Mouse (Mus musculus) neural tube, embryonic 15.5 days (tissue): ENCODE data around the gene Hydin. TPM values are rescaled to one million over a fixed set of nuclear protein-coding genes. Genes with fewer than 3 reads are reported as not detected.
"Not testable (repeated sequence)": the region's sequence is repeated elsewhere in the genome, so short reads cannot be mapped to it uniquely, and the experiment has no call there.

Experiments used
- ATAC-seq: fragments of 200-750 bp; cut with Nextera tagmentation; 2 replicates; pipeline ENCODE4 v1.8.0; 2017; ENCODE audit warnings: mild to moderate bottlenecking, moderate TSS enrichment, moderate library complexity; ENCODE audit not compliant: low FRiP score
- H3K27ac ChIP-seq: fragments of 300-500 bp; sonication (generic); replicated peaks from 2 replicates; pipeline ENCODE4 v1.5.1; 2015; ENCODE audit warnings: mild to moderate bottlenecking, inconsistent platforms
- H3K27me3 ChIP-seq: fragments of 300-500 bp; sonication (generic); replicated peaks from 2 replicates; pipeline ENCODE4 v1.6.1; 2015; ENCODE audit warnings: inconsistent platforms
- H3K36me3 ChIP-seq: fragments of 300-500 bp; sonication (generic); 2 replicates; pipeline ENCODE4 v1.6.1; 2015; ENCODE audit warnings: inconsistent platforms
- H3K4me1 ChIP-seq: fragments of 300-500 bp; sonication (generic); 2 replicates; pipeline ENCODE4 v1.6.1; 2015; ENCODE audit warnings: inconsistent platforms
- H3K4me2 ChIP-seq: fragments of 300-500 bp; sonication (generic); 2 replicates; pipeline ENCODE4 v1.6.1; 2015; ENCODE audit warnings: inconsistent platforms, mild to moderate bottlenecking, moderate library complexity
- H3K4me3 ChIP-seq: fragments of 300-500 bp; sonication (generic); replicated peaks from 2 replicates; pipeline ENCODE4 v1.5.1; 2015; ENCODE audit warnings: mild to moderate bottlenecking, inconsistent platforms
- H3K9ac ChIP-seq: fragments of 300-500 bp; sonication (generic); replicated peaks from 2 replicates; pipeline ENCODE4 v1.6.1; 2015; ENCODE audit warnings: mild to moderate bottlenecking, inconsistent platforms
- H3K9me3 ChIP-seq: fragments of 300-500 bp; sonication (generic); replicated peaks from 2 replicates; pipeline ENCODE4 v1.6.1; 2016; ENCODE audit warnings: inconsistent platforms
- WGBS: fragments of 180-500 bp; shearing (Covaris S2); methylation state at CpG from one replicate; pipeline ENCODE4 v1.1.7; 2015; ENCODE audit warnings: mixed read lengths; 5-methylcytosine and 5-hydroxymethylcytosine counted together
- polyA plus RNA-seq: library from polyadenylated mRNA; unstranded; fragments of >200 nt; fragmentation: Nextera tagmentation; extraction: Ambion mirVana; gene quantifications from 2 replicates; pipeline ENCODE4 v1.2.1, GENCODE M21; 2015

Hydin gene
- polyA plus RNA-seq, 1 experiment from 2014 or later = 0.31 TPM

- peaks cover 10% of the 10 kb centered on the region for H3K4me1 ChIP-seq
- H3K9ac ChIP-seq = no peak overlapping the region
- 92% methylated on average over 4 of the region's 4 CpGs for WGBS
- no peaks in the 10 kb centered on the region for H3K9me3 ChIP-seq
- no peak overlapping the region for H3K4me3 ChIP-seq
- H3K27ac ChIP-seq = no peak overlapping the region
- H3K36me3 ChIP-seq = no peaks in the 10 kb centered on the region
- H3K27me3 ChIP-seq = no peaks in the 10 kb centered on the region
- no peak for ATAC-seq
- H3K4me2 ChIP-seq = no peak overlapping the region
These were observed 3.9 kb downstream of the Hydin start for GRCm38 (mm10) chr8:110270659-110271058.

- no peaks in the 10 kb centered on the region for H3K36me3 ChIP-seq
- H3K4me3 ChIP-seq = no peak overlapping the region
- H3K9me3 ChIP-seq = no peaks in the 10 kb centered on the region
- H3K27ac ChIP-seq = no peak overlapping the region
- 70% methylated on average over 2 of the region's 2 CpGs for WGBS
- ATAC-seq = no peak
- 0 out of 2 replicates have a peak, but pooled peaks cover 6% of the 10 kb centered on the region for H3K4me1 ChIP-seq
- no peak overlapping the region for H3K4me2 ChIP-seq
- no peak overlapping the region for H3K9ac ChIP-seq
- H3K27me3 ChIP-seq = no peaks in the 10 kb centered on the region
These were observed 6.6 kb downstream of the Hydin start for GRCm38 (mm10) chr8:110273394-110273793.

DNA sequence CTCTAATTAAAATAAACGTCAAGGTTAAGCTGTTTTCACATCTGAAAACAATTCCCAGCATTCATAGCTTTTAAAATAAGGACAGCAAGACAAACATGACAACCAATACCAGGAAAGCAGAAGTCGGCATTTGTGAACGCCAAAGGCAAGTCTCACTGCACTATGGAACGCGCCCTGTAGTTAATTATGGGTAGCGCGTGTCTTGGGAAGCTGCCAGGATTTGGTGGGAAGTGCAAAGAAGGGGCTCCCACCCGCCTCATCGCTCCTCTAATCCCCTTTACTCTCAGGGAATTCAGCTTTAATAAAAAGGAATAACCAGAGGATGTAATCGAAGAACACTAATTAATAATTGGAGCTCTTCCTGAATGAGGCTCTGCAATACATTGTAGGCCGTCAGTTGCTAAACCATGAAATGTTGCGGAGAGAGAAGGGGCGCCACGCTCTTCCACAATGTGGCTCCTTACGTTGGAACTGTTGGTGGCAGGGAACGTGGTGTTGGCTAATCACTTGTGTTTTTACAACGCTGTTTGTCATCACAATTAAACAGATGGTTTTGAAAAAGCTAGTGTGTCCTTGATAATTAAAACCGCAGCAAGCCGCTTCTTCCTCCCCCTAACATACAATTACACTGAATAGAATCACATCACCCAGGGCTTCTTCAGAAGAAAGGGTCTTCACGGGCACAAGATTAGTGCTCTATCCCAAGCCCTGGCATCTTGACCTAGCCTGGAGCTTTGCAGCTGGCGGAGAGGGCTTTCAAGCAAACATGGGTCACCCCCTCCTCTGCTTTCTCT lies 8.9 kb downstream of the Hydin start:
- 45% methylated on average over 21 of the region's 21 CpGs for WGBS

GRCm38 (mm10) chr8:110276259-110276560 lies 9.4 kb downstream of the Hydin start:
- H3K4me2 ChIP-seq = peak overlapping the region; percentile 8; the same call in 1 of the 2 replicates

More for the DNA sequence above, 8.9 kb downstream of the Hydin start:
- no peaks in the 10 kb centered on the region for H3K9me3 ChIP-seq
- H3K4me2 ChIP-seq = peak overlapping the region; percentile 8
- H3K9ac ChIP-seq = no peak overlapping the region
- 0 out of 2 replicates have a peak, but pooled peaks cover 6% of the 10 kb centered on the region for H3K4me1 ChIP-seq
- H3K36me3 ChIP-seq = no peaks in the 10 kb centered on the region
- H3K4me3 ChIP-seq = no peak overlapping the region
- H3K27me3 ChIP-seq = no peaks in the 10 kb centered on the region
- ATAC-seq = no peak
- H3K27ac ChIP-seq = peak overlapping the region; percentile 60

DNA sequence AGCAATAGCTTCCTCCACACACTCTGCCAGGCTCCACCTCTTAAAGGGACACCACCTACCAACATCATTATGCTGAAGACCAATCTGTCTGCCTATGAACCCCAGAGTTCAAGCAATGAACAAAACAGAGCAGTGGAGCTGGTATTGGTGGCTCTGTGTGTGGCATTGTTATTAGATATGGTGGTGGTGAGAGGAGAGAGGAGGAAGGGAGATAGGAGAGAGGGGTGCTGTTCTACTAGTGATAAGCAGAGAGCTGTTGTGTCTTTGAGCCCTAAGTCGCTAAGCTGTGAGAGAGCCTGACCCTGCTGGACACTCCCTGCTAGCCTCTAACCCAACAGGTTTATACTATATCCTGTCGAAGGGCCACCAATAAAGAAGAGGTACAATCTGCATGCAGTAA lies 45.9 kb downstream of the Hydin start:
- H3K36me3 ChIP-seq = no peaks in the 10 kb centered on the region

More at GRCm38 (mm10) chr8:110276259-110276560, 9.4 kb downstream of the Hydin start:
- 65% methylated on average over 1 of the region's 1 CpGs for WGBS
- no peak for ATAC-seq
- no peaks in the 10 kb centered on the region for H3K27me3 ChIP-seq
- H3K27ac ChIP-seq = peak overlapping the region; percentile 60
- H3K9ac ChIP-seq = no peak overlapping the region
- H3K4me3 ChIP-seq = no peak overlapping the region
- 0 out of 2 replicates have a peak, but pooled peaks cover 6% of the 10 kb centered on the region for H3K4me1 ChIP-seq
- H3K36me3 ChIP-seq = no peaks in the 10 kb centered on the region
- H3K9me3 ChIP-seq = no peaks in the 10 kb centered on the region

GRCm38 (mm10) chr8:110315826-110316225 lies 49.0 kb downstream of the Hydin start:
- Histone ChIP-seq H3K9me3 (no peaks in the 10 kb centered on the region), H3K27ac (no peak overlapping the region)
- 64% methylated on average over 7 of the region's 7 CpGs for WGBS

More for the DNA sequence above, 45.9 kb downstream of the Hydin start:
- no peak for ATAC-seq
- Histone ChIP-seq H3K9ac (no peak overlapping the region), H3K27me3 (no peaks in the 10 kb centered on the region), H3K4me3 (no peak overlapping the region), H3K4me2 (no peak overlapping the region), H3K9me3 (no peaks in the 10 kb centered on the region), H3K27ac (no peak overlapping the region), H3K4me1 (no peaks in the 10 kb centered on the region)
- 92% methylated on average over 2 of the region's 2 CpGs for WGBS

DNA sequence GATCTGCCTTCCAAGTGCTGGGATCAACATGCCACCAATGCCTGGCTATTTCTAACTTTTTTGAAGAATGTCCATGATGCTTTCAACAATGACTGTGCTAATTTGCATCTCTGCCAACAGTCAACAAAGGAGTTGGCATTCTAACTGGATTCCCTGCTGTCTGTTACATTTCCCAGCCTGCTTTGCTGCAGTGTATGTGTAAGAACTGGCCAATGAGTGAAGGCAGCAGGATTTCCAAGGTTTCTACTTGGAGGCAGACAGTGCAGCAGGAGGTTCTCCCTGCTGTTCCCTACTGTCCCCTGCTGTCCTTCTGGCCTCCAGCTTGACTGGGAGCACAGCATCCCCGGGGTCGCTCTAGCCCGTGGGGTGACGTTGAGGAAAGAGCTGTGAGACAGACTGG lies 52.8 kb downstream of the Hydin start:
- Histone ChIP-seq H3K27me3 (no peaks in the 10 kb centered on the region), H3K36me3 (no peaks in the 10 kb centered on the region), H3K9me3 (no peaks in the 10 kb centered on the region), H3K4me3 (no peak overlapping the region), H3K4me2 (no peak overlapping the region), H3K9ac (no peak overlapping the region), H3K27ac (no peak overlapping the region), H3K4me1 (0 out of 2 replicates have a peak, but pooled peaks cover 5% of the 10 kb centered on the region)
- 65% methylated on average over 4 of the region's 4 CpGs for WGBS
- no peak for ATAC-seq

More at GRCm38 (mm10) chr8:110315826-110316225, 49.0 kb downstream of the Hydin start:
- Histone ChIP-seq H3K4me3 (no peak overlapping the region), H3K27me3 (no peaks in the 10 kb centered on the region), H3K36me3 (no peaks in the 10 kb centered on the region), H3K4me1 (0 out of 2 replicates have a peak, but pooled peaks cover 2% of the 10 kb centered on the region), H3K9ac (no peak overlapping the region), H3K4me2 (no peak overlapping the region)
- ATAC-seq = no peak

DNA sequence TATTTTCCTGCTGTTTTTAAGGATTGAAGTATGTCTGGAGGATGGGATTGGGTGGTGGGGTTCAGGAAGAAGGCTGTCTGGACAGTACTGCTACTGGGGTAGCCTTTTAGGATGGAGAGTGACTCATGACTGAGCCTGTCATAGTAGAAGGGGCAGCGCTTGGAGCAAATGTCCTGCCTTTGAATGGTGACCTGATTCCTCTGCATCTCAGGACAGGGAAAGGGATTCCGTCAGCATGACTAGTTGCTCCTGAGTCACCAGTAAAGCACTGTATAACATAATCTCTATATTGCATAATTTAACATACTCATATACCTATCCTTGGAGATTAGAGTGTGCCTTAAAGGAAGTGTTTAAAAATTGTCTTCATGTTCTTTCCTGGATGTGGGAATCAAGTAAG lies 54.7 kb downstream of the Hydin start:
- no peak overlapping the region for H3K4me2 ChIP-seq
- no peak overlapping the region for H3K9ac ChIP-seq
- no peaks in the 10 kb centered on the region for H3K27me3 ChIP-seq
- WGBS = 87% methylated on average over 2 of the region's 2 CpGs
- H3K4me1 ChIP-seq = 0 out of 2 replicates have a peak, but pooled peaks cover 5% of the 10 kb centered on the region
- no peaks in the 10 kb centered on the region for H3K36me3 ChIP-seq
- H3K9me3 ChIP-seq = no peaks in the 10 kb centered on the region
- H3K4me3 ChIP-seq = no peak overlapping the region
- no peak overlapping the region for H3K27ac ChIP-seq
- ATAC-seq = no peak

DNA sequence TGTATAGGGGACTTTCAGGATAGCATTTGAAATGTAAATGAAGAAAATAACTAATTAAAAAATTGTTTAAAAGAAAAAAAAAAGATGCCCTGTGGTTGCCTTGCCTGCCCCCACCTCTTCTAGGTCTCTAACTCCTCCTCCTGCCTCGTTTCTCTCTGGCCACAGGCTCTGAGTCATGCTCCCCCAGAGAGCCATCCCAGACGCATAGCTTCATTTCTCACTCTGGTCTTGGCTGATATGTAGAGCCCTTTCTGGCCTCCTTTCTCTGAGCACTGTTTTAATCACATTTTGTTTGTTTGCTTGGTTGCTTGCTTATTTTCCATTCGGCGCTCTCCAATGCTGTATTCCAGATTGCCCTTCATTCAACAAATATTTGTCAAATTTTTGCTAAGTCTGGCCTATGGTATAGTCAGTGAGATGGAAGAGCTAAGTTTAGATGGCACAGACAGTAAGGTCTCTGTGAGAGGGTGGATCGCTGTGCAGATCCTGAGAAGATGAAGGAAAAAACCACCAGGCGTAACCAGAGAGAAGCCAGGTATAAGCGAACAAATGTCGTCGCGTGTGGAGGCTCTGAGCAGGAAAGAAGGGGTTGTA lies 57.3 kb downstream of the Hydin start:
- 0 out of 2 replicates have a peak, but pooled peaks cover 3% of the 10 kb centered on the region for H3K4me1 ChIP-seq
- H3K36me3 ChIP-seq = no peaks in the 10 kb centered on the region
- no peak overlapping the region for H3K4me3 ChIP-seq
- H3K27ac ChIP-seq = no peak overlapping the region
- WGBS = 77% methylated on average over 10 of the region's 10 CpGs
- no peaks in the 10 kb centered on the region for H3K27me3 ChIP-seq
- no peak overlapping the region for H3K9ac ChIP-seq
- ATAC-seq = no peak
- no peak overlapping the region for H3K4me2 ChIP-seq
- no peaks in the 10 kb centered on the region for H3K9me3 ChIP-seq

DNA sequence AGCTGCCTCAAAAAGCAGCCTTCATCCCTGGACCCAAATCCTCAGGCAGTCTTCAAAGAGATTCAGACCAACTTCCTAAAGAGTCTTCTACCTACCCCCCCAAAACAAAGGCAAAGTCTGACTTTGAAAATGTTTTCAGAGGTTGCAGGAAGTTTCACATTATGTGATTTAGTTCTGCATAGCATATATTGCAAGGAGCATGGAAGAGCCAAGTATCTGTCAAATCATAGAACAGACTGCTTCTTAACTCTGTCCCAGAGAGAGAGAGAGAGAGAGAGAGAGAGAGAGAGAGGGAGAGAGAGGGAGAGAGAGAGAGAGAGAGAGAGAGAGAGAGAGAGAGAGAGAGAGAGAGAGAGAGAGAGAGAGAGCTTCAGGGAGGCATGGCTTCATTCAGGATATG lies 60.3 kb downstream of the Hydin start:
- not testable (repeated sequence) for H3K4me2 ChIP-seq, H3K4me1 ChIP-seq, H3K27me3 ChIP-seq, H3K27ac ChIP-seq, H3K4me3 ChIP-seq, H3K9me3 ChIP-seq, H3K9ac ChIP-seq, ATAC-seq, H3K36me3 ChIP-seq

GRCm38 (mm10) chr8:110333376-110333775 lies 66.6 kb downstream of the Hydin start:
- Histone ChIP-seq H3K27ac (no peak overlapping the region), H3K9me3 (no peaks in the 10 kb centered on the region), H3K4me2 (no peak overlapping the region), H3K36me3 (no peaks in the 10 kb centered on the region), H3K4me3 (no peak overlapping the region), H3K4me1 (peaks cover 4% of the 10 kb centered on the region; the same call in 1 of the 2 replicates), H3K27me3 (no peaks in the 10 kb centered on the region), H3K9ac (no peak overlapping the region)
- ATAC-seq = no peak
- WGBS = 70% methylated on average over 7 of the region's 7 CpGs

GRCm38 (mm10) chr8:110339447-110339846 lies 72.7 kb downstream of the Hydin start:
- WGBS = 85% methylated on average over 2 of the region's 2 CpGs

More at GRCm38 (mm10) chr8:110339447-110339846, 72.7 kb downstream of the Hydin start:
- Histone ChIP-seq H3K9me3 (no peaks in the 10 kb centered on the region), H3K9ac (no peak overlapping the region), H3K27me3 (no peaks in the 10 kb centered on the region), H3K4me3 (no peak overlapping the region), H3K27ac (no peak overlapping the region), H3K36me3 (no peaks in the 10 kb centered on the region), H3K4me1 (no peaks in the 10 kb centered on the region), H3K4me2 (no peak overlapping the region)
- no peak for ATAC-seq
